19 mouse cellular contexts compared by ENCODE assay signal in genomic region chr11:100501321-100501720, GRCm38 (mm10). TPM values are rescaled to one million over a fixed set of nuclear protein-coding genes. Genes with fewer than 3 reads are reported as not detected.
DNase-seq lines count a peak whose midpoint lies in the region; ATAC-seq and TF ChIP-seq lines count a peak whose summit lies in the region.
"Had no signal": no experiment of that assay in that cellular context is flagged by ENCODE, and none has a peak within 500 bp of the region (broad histone marks: within the 10 kb centered on the region; RNA-seq: fewer than 3 reads in every experiment).

No protein-coding gene starts in this region.

- peaks cover 100% of the 10 kb centered on the region for H3K36me3 ChIP-seq in hindbrain, embryonic 10.5 days
- H3K36me3 ChIP-seq in hindbrain, postnatal 0 days (ENCODE audit: insufficient read depth, low read length) = peaks cover 56% of the 10 kb centered on the region
- H3K36me3 ChIP-seq in liver, embryonic 13.5 days = peaks cover 97% of the 10 kb centered on the region
- peaks cover 84% of the 10 kb centered on the region for H3K36me3 ChIP-seq in midbrain, postnatal 0 days (ENCODE audit: insufficient read depth, low read length)
- H3K36me3 ChIP-seq in hindbrain, embryonic 12.5 days = peaks cover 98% of the 10 kb centered on the region

- 0 out of 2 replicates have a peak, but pooled peaks cover 2% of the 10 kb centered on the region for H3K4me1 ChIP-seq in hindbrain, embryonic 10.5 days (replicated peaks)
- H3K4me1 ChIP-seq in hindbrain, postnatal 0 days (ENCODE audit: insufficient read depth, low read length) = no peaks in the 10 kb centered on the region
- peaks cover 31% of the 10 kb centered on the region for H3K4me1 ChIP-seq in liver, embryonic 13.5 days (replicated peaks)
- H3K4me1 ChIP-seq in midbrain, postnatal 0 days (ENCODE audit: insufficient read depth, low read length) = no peaks in the 10 kb centered on the region
- no peaks in the 10 kb centered on the region for H3K4me1 ChIP-seq in hindbrain, embryonic 12.5 days

- H3K4me3 ChIP-seq in hindbrain, embryonic 10.5 days = no peak overlapping the region
- no peak overlapping the region for H3K4me3 ChIP-seq in hindbrain, postnatal 0 days (ENCODE audit: low read length)
- H3K4me3 ChIP-seq in liver, embryonic 13.5 days (replicated peaks) = no peak overlapping the region
- H3K4me3 ChIP-seq in midbrain, postnatal 0 days (ENCODE audit: low read depth, low read length) = no peak overlapping the region
- H3K4me3 ChIP-seq in hindbrain, embryonic 12.5 days = no peak overlapping the region
- H3K4me3 ChIP-seq: heart, embryonic 12.5 days had no signal

- no peak overlapping the region for H3K4me2 ChIP-seq in hindbrain, postnatal 0 days (ENCODE audit: low read depth, low read length)
- H3K4me2 ChIP-seq in liver, embryonic 13.5 days = no peak overlapping the region
- no peak overlapping the region for H3K4me2 ChIP-seq in midbrain, postnatal 0 days (ENCODE audit: low read depth, low read length, poor library complexity, severe bottlenecking)
- no peak overlapping the region for H3K4me2 ChIP-seq in hindbrain, embryonic 12.5 days (replicated peaks)
- H3K4me2 ChIP-seq: heart, embryonic 12.5 days had no signal

- ATAC-seq in hindbrain, postnatal 0 days = no peak
- ATAC-seq in liver, embryonic 13.5 days (ENCODE audit: low read depth) = peak; percentile 41; the same call in 1 of the 2 replicates
- ATAC-seq in midbrain, postnatal 0 days (ENCODE audit: low FRiP score) = no peak
- no peak for ATAC-seq in CD4-positive, CD25-positive, alpha-beta regulatory T cell, adult 4 months
- ATAC-seq in hindbrain, embryonic 12.5 days (ENCODE audit: low FRiP score) = no peak
- ATAC-seq: forebrain, embryonic 14.5 days; lung, postnatal 0 days had no signal

- 0 out of 2 replicates have a peak overlapping the region, but pooled peaks have one; percentile 8 for H3K27ac ChIP-seq in hindbrain, embryonic 10.5 days
- H3K27ac ChIP-seq in hindbrain, postnatal 0 days = no peak overlapping the region
- H3K27ac ChIP-seq in liver, embryonic 13.5 days = no peak overlapping the region
- H3K27ac ChIP-seq in midbrain, postnatal 0 days (ENCODE audit: low read depth, low read length) = 0 out of 2 replicates have a peak overlapping the region, but pooled peaks have one; percentile 38
- H3K27ac ChIP-seq in hindbrain, embryonic 12.5 days = no peak overlapping the region
- H3K27ac ChIP-seq: liver, embryonic 14.5 days had no signal

- no peak for TF ChIP-seq CTCF in hindbrain, postnatal 0 days (IDR thresholded peaks at IDR 0.05; ENCODE audit: low read depth)
- TF ChIP-seq CTCF in midbrain, postnatal 0 days (IDR thresholded peaks at IDR 0.05) = no peak

- WGBS in hindbrain, embryonic 10.5 days = 47% methylated on average over 6 of the region's 6 CpGs
- 41% methylated on average over 6 of the region's 6 CpGs for WGBS in hindbrain, postnatal 0 days
- 34% methylated on average over 6 of the region's 6 CpGs for WGBS in liver, embryonic 13.5 days (ENCODE audit: insufficient replicate concordance)
- 6% methylated on average over 6 of the region's 6 CpGs for WGBS in midbrain, postnatal 0 days
- WGBS in hindbrain, embryonic 12.5 days = 40% methylated on average over 6 of the region's 6 CpGs

- no peak for DNase-seq in hindbrain, embryonic 10.5 days (ENCODE audit: low spot score)
- DNase-seq in hindbrain, postnatal 0 days (ENCODE audit: low spot score) = no peak
- peak; percentile 72 for DNase-seq in MN1 (ENCODE audit: low spot score)
- DNase-seq in liver, embryonic 13.5 days = no peak
- no peak for DNase-seq in midbrain, postnatal 0 days (ENCODE audit: low spot score)
- DNase-seq: adrenal gland, postnatal 14 days; B cell, adult 2 months; cerebellum, adult 8-10 months; heart, postnatal 36 days; left cerebral cortex, postnatal 4 days; right cerebral cortex, adult 18-20 months; thymus, adult 18-20 months had no signal

- H3K27me3 ChIP-seq in hindbrain, embryonic 10.5 days (ENCODE audit: insufficient read depth, poor library complexity, severe bottlenecking) = no peaks in the 10 kb centered on the region
- H3K27me3 ChIP-seq in hindbrain, postnatal 0 days (ENCODE audit: insufficient read depth, low read length) = no peaks in the 10 kb centered on the region
- no peaks in the 10 kb centered on the region for H3K27me3 ChIP-seq in liver, embryonic 13.5 days
- H3K27me3 ChIP-seq in midbrain, postnatal 0 days (ENCODE audit: insufficient read depth, low read length) = no peaks in the 10 kb centered on the region
- H3K27me3 ChIP-seq in hindbrain, embryonic 12.5 days = no peaks in the 10 kb centered on the region
- H3K27me3 ChIP-seq: heart, embryonic 12.5 days had no signal

- no peaks in the 10 kb centered on the region for H3K9me3 ChIP-seq in hindbrain, embryonic 10.5 days
- H3K9me3 ChIP-seq in hindbrain, postnatal 0 days (ENCODE audit: low read length) = no peaks in the 10 kb centered on the region
- no peaks in the 10 kb centered on the region for H3K9me3 ChIP-seq in liver, embryonic 13.5 days (replicated peaks)
- H3K9me3 ChIP-seq in midbrain, postnatal 0 days (ENCODE audit: low read length) = no peaks in the 10 kb centered on the region
- H3K9me3 ChIP-seq in hindbrain, embryonic 12.5 days (replicated peaks) = no peaks in the 10 kb centered on the region
- H3K9me3 ChIP-seq: heart, embryonic 12.5 days had no signal

- H3K9ac ChIP-seq in hindbrain, postnatal 0 days (replicated peaks; ENCODE audit: low read length) = no peak overlapping the region
- peak overlapping the region; percentile 24; the same call in 1 of the 2 replicates for H3K9ac ChIP-seq in liver, embryonic 13.5 days
- no peak overlapping the region for H3K9ac ChIP-seq in midbrain, postnatal 0 days (replicated peaks; ENCODE audit: low read length, poor library complexity, severe bottlenecking)
- H3K9ac ChIP-seq in hindbrain, embryonic 12.5 days = no peak overlapping the region
- H3K9ac ChIP-seq: heart, embryonic 12.5 days; liver, embryonic 14.5 days had no signal

RNA-seq across cellular contexts. Expression of gene Acly, which starts 26.5 kb away (rescaled TPM):
- 356 and 388 TPM in 2 replicates for polyA plus RNA-seq in hindbrain, embryonic 10.5 days (2016; fragmentation: Nextera tagmentation; extraction: Ambion mirVana)
- total RNA-seq in hindbrain, postnatal 0 days (2014; rRNA removed) = 229 and 235 TPM in 2 replicates
- polyA plus RNA-seq in hindbrain, postnatal 0 days (2015; fragmentation: Nextera tagmentation; extraction: Ambion mirVana) = 130 and 135 TPM in 2 replicates
- 86.2 and 108 TPM in 2 replicates for polyA plus RNA-seq in liver, embryonic 13.5 days (2015; fragmentation: Nextera tagmentation; extraction: Ambion mirVana)
- 207 and 228 TPM in 2 replicates for total RNA-seq in midbrain, postnatal 0 days (2014; rRNA removed)
- polyA plus RNA-seq in midbrain, postnatal 0 days (2015; fragmentation: Nextera tagmentation; extraction: Ambion mirVana) = 116 and 120 TPM in 2 replicates
- 100 to 1,000 TPM; 102 to 153 TPM for polyA plus RNA-seq in CD4-positive, CD25-positive, alpha-beta regulatory T cell, adult 4 months (2017; shearing (Covaris generic))
- 348 and 359 TPM in 2 replicates for polyA plus RNA-seq in hindbrain, embryonic 12.5 days (2016; fragmentation: Nextera tagmentation; extraction: Ambion mirVana)

RNA-seq across cellular contexts. Expression of gene Klhl11, which starts 28.8 kb away (rescaled TPM):
- polyA plus RNA-seq in hindbrain, embryonic 10.5 days (2016; fragmentation: Nextera tagmentation; extraction: Ambion mirVana) = 6.1 and 6.9 TPM in 2 replicates
- 50.3 and 56.5 TPM in 2 replicates for total RNA-seq in hindbrain, postnatal 0 days (2014; rRNA removed)
- 10.4 and 10.7 TPM in 2 replicates for polyA plus RNA-seq in hindbrain, postnatal 0 days (2015; fragmentation: Nextera tagmentation; extraction: Ambion mirVana)
- 2.4 and 2.6 TPM in 2 replicates for polyA plus RNA-seq in liver, embryonic 13.5 days (2015; fragmentation: Nextera tagmentation; extraction: Ambion mirVana)
- total RNA-seq in midbrain, postnatal 0 days (2014; rRNA removed) = 57.4 and 66.2 TPM in 2 replicates
- polyA plus RNA-seq in midbrain, postnatal 0 days (2015; fragmentation: Nextera tagmentation; extraction: Ambion mirVana) = 9.1 and 10.3 TPM in 2 replicates
- 1 to 10 TPM; 2.2 to 3.0 TPM for polyA plus RNA-seq in CD4-positive, CD25-positive, alpha-beta regulatory T cell, adult 4 months (2017; shearing (Covaris generic))
- polyA plus RNA-seq in hindbrain, embryonic 12.5 days (2016; fragmentation: Nextera tagmentation; extraction: Ambion mirVana) = 13.7 and 14.8 TPM in 2 replicates

RNA-seq across cellular contexts. Expression of gene Ttc25, which starts 44.1 kb away (rescaled TPM):
- 3.2 and 3.3 TPM in 2 replicates for polyA plus RNA-seq in hindbrain, embryonic 10.5 days (2016; fragmentation: Nextera tagmentation; extraction: Ambion mirVana)
- 1.5 and 2.4 TPM in 2 replicates for total RNA-seq in hindbrain, postnatal 0 days (2014; rRNA removed)
- 1.8 and 2.0 TPM in 2 replicates for polyA plus RNA-seq in hindbrain, postnatal 0 days (2015; fragmentation: Nextera tagmentation; extraction: Ambion mirVana)
- polyA plus RNA-seq in liver, embryonic 13.5 days (2015; fragmentation: Nextera tagmentation; extraction: Ambion mirVana) = 0.08 and 0.16 TPM in 2 replicates
- 0.33 and 0.71 TPM in 2 replicates for total RNA-seq in midbrain, postnatal 0 days (2014; rRNA removed)
- polyA plus RNA-seq in midbrain, postnatal 0 days (2015; fragmentation: Nextera tagmentation; extraction: Ambion mirVana) = 0.96 and 1.4 TPM in 2 replicates
- polyA plus RNA-seq in CD4-positive, CD25-positive, alpha-beta regulatory T cell, adult 4 months (2017; shearing (Covaris generic)) = under 1 TPM in 1 of 2 experiments, not detected in 1; 0.24 TPM
- polyA plus RNA-seq in hindbrain, embryonic 12.5 days (2016; fragmentation: Nextera tagmentation; extraction: Ambion mirVana) = 2.7 and 3.2 TPM in 2 replicates
- polyA plus RNA-seq: large intestine, adult 2 months had no signal

RNA-seq across cellular contexts. Expression of gene Klhl10, which starts 59.6 kb away (rescaled TPM):
- 0.58 and 0.63 TPM in 2 replicates for polyA plus RNA-seq in hindbrain, embryonic 10.5 days (2016; fragmentation: Nextera tagmentation; extraction: Ambion mirVana)
- total RNA-seq in hindbrain, postnatal 0 days (2014; rRNA removed) = 0.40 and 0.42 TPM in 2 replicates
- 0.39 and 0.84 TPM in 2 replicates for polyA plus RNA-seq in hindbrain, postnatal 0 days (2015; fragmentation: Nextera tagmentation; extraction: Ambion mirVana)
- polyA plus RNA-seq in liver, embryonic 13.5 days (2015; fragmentation: Nextera tagmentation; extraction: Ambion mirVana) = 0.08 and 0.24 TPM in 2 replicates
- 0.22 and 0.61 TPM in 2 replicates for total RNA-seq in midbrain, postnatal 0 days (2014; rRNA removed)
- polyA plus RNA-seq in midbrain, postnatal 0 days (2015; fragmentation: Nextera tagmentation; extraction: Ambion mirVana) = 0.45 and 0.65 TPM in 2 replicates
- under 1 TPM; 0.16 to 0.65 TPM for polyA plus RNA-seq in CD4-positive, CD25-positive, alpha-beta regulatory T cell, adult 4 months (2017; shearing (Covaris generic))
- 0.68 and 0.94 TPM in 2 replicates for polyA plus RNA-seq in hindbrain, embryonic 12.5 days (2016; fragmentation: Nextera tagmentation; extraction: Ambion mirVana)

RNA-seq across cellular contexts. Expression of gene Nt5c3b, which starts 59.7 kb away (rescaled TPM):
- polyA plus RNA-seq in hindbrain, embryonic 10.5 days (2016; fragmentation: Nextera tagmentation; extraction: Ambion mirVana) = 115 and 121 TPM in 2 replicates
- total RNA-seq in hindbrain, postnatal 0 days (2014; rRNA removed) = 59.2 and 61.7 TPM in 2 replicates
- polyA plus RNA-seq in hindbrain, postnatal 0 days (2015; fragmentation: Nextera tagmentation; extraction: Ambion mirVana) = 106 and 108 TPM in 2 replicates
- 25.1 and 27.6 TPM in 2 replicates for polyA plus RNA-seq in liver, embryonic 13.5 days (2015; fragmentation: Nextera tagmentation; extraction: Ambion mirVana)
- 57.2 and 58.5 TPM in 2 replicates for total RNA-seq in midbrain, postnatal 0 days (2014; rRNA removed)
- 111 and 113 TPM in 2 replicates for polyA plus RNA-seq in midbrain, postnatal 0 days (2015; fragmentation: Nextera tagmentation; extraction: Ambion mirVana)
- 100 to 1,000 TPM; 126 to 156 TPM for polyA plus RNA-seq in CD4-positive, CD25-positive, alpha-beta regulatory T cell, adult 4 months (2017; shearing (Covaris generic))
- 101 and 112 TPM in 2 replicates for polyA plus RNA-seq in hindbrain, embryonic 12.5 days (2016; fragmentation: Nextera tagmentation; extraction: Ambion mirVana)

Comparison
In these comparisons a context has a peak if more than half of its experiments do, and no peak if none do; other contexts are left out.
1. H3K27ac ChIP-seq: peak in hindbrain, embryonic 10.5 days (single experiment) and midbrain, postnatal 0 days (single experiment); none in hindbrain, postnatal 0 days (single experiment), liver, embryonic 13.5 days (single experiment) and hindbrain, embryonic 12.5 days (single experiment).